ENCODE assay signal across 10 mouse cellular contexts in the genomic region with DNA sequence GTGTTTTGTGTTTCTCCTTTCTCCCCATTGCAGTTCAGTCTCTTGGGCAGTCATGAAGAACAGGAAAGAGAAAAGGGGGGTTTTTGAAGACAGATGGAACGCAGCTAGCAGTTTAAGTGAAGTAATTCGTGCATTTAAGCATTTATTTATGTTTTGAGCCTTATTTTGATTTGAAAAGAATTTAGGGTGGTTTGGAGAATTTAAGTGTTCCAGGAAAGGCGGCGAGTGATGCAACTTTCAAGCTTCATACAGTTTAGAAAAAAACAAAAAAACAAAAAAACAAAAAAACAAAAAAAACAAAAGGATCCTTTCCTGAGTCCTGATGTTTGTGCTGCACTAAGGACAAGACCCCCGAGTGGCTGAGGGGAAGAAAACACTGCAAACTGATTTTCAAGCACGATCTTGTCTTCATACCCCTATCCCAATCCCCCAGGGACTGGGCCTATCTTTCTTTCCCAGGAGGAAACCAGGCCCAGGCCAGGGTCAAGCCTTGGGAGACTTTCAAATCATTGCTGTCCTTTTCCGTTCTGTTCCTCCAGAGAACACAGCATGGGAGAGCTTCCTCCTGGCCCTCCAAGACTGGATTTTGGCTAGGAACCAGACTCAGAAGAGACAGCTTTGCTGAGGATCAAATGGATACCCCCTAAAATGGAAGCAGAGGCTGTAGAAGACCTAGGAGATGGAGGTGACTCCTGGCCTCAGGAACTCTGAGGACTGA. TPM values are rescaled to one million over a fixed set of nuclear protein-coding genes. Genes with fewer than 3 reads are reported as not detected.
A peak's percentile ranks its signal among the peaks of the same experiment; 100 is the strongest.
DNase-seq lines count a peak whose midpoint lies in the region; ATAC-seq and TF ChIP-seq lines count a peak whose summit lies in the region.
"Had no signal": no experiment of that assay in that cellular context is flagged by ENCODE, and none has a peak within 500 bp of the region (broad histone marks: within the 10 kb centered on the region; RNA-seq: fewer than 3 reads in every experiment).

No protein-coding gene starts in this region.

- H3K36me3 ChIP-seq in megakaryocyte, embryonic 14.5 days (replicated peaks; ENCODE audit: low read length), result peaks cover 32% of the 10 kb centered on the region
- H3K36me3 ChIP-seq in heart, embryonic 12.5 days, result no peaks in the 10 kb centered on the region
- no peaks in the 10 kb centered on the region for H3K36me3 ChIP-seq in kidney, embryonic 15.5 days
- H3K36me3 ChIP-seq in small intestine, adult 2 months (ENCODE audit: control insufficient read depth, insufficient read depth, low read length), result no peaks in the 10 kb centered on the region
- H3K36me3 ChIP-seq in forebrain, embryonic 13.5 days (ENCODE audit: poor library complexity, severe bottlenecking), result no peaks in the 10 kb centered on the region
- H3K36me3 ChIP-seq: neural tube, embryonic 12.5 days had no signal

- no peak for TF ChIP-seq CTCF in small intestine, adult 2 months (IDR thresholded peaks at IDR 0.05; ENCODE audit: extremely low read depth, insufficient read length, insufficient replicate concordance, low read depth, low read length)

- no peaks in the 10 kb centered on the region for H3K27me3 ChIP-seq in megakaryocyte, embryonic 14.5 days (replicated peaks)
- no peaks in the 10 kb centered on the region for H3K27me3 ChIP-seq in heart, embryonic 12.5 days (replicated peaks)
- no peaks in the 10 kb centered on the region for H3K27me3 ChIP-seq in kidney, embryonic 15.5 days
- H3K27me3 ChIP-seq in small intestine, adult 2 months (ENCODE audit: control insufficient read depth, insufficient read depth, low read length), result no peaks in the 10 kb centered on the region
- no peaks in the 10 kb centered on the region for H3K27me3 ChIP-seq in forebrain, embryonic 13.5 days
- H3K27me3 ChIP-seq: neural tube, embryonic 12.5 days had no signal

- H3K4me1 ChIP-seq in megakaryocyte, embryonic 14.5 days, result peaks cover 79% of the 10 kb centered on the region
- peaks cover 56% of the 10 kb centered on the region for H3K4me1 ChIP-seq in heart, embryonic 12.5 days (replicated peaks)
- peaks cover 50% of the 10 kb centered on the region for H3K4me1 ChIP-seq in kidney, embryonic 15.5 days
- peaks cover 22% of the 10 kb centered on the region for H3K4me1 ChIP-seq in small intestine, adult 2 months (ENCODE audit: control insufficient read depth, insufficient read depth, insufficient read length, low read length)
- peaks cover 5% of the 10 kb centered on the region for H3K4me1 ChIP-seq in forebrain, embryonic 13.5 days

- 64% methylated on average over 7 of the region's 7 CpGs for WGBS in heart, embryonic 12.5 days
- whole genome bisulfite sequencing in kidney, embryonic 15.5 days, result 74% methylated on average over 7 of the region's 7 CpGs
- WGBS in small intestine, adult 2 months, result 74% methylated on average over 7 of the region's 7 CpGs
- WGBS in forebrain, embryonic 13.5 days, result 84% methylated on average over 7 of the region's 7 CpGs

- H3K4me2 ChIP-seq in heart, embryonic 12.5 days, result no peak overlapping the region
- no peak overlapping the region for H3K4me2 ChIP-seq in kidney, embryonic 15.5 days
- no peak overlapping the region for H3K4me2 ChIP-seq in forebrain, embryonic 13.5 days
- H3K4me2 ChIP-seq: neural tube, embryonic 12.5 days had no signal

- ATAC-seq in megakaryocyte, adult 5-6 weeks (ENCODE audit: poor library complexity, severe bottlenecking), result no peak
- no peak for ATAC-seq in heart, embryonic 12.5 days (ENCODE audit: insufficient number of reproducible peaks, low FRiP score)
- ATAC-seq in kidney, embryonic 15.5 days (replicated peaks; ENCODE audit: low FRiP score), result no peak
- ATAC-seq in forebrain, embryonic 13.5 days, result no peak

- peaks cover 5% of the 10 kb centered on the region; the same call in 1 of the 2 replicates for H3K9me3 ChIP-seq in megakaryocyte, embryonic 14.5 days
- peaks cover 5% of the 10 kb centered on the region for H3K9me3 ChIP-seq in heart, embryonic 12.5 days (replicated peaks)
- peaks cover 4% of the 10 kb centered on the region for H3K9me3 ChIP-seq in kidney, embryonic 15.5 days (replicated peaks)
- H3K9me3 ChIP-seq in forebrain, embryonic 13.5 days (replicated peaks), result peaks cover 7% of the 10 kb centered on the region

- H3K9ac ChIP-seq in heart, embryonic 12.5 days, result no peak overlapping the region
- no peak overlapping the region for H3K9ac ChIP-seq in kidney, embryonic 15.5 days
- H3K9ac ChIP-seq in forebrain, embryonic 13.5 days, result no peak overlapping the region
- H3K9ac ChIP-seq: neural tube, embryonic 12.5 days had no signal

- H3K27ac ChIP-seq in heart, embryonic 12.5 days (ENCODE audit: poor library complexity, severe bottlenecking), result peak overlapping the region; percentile 77
- H3K27ac ChIP-seq in kidney, embryonic 15.5 days, result peak overlapping the region; percentile 66
- H3K27ac ChIP-seq in small intestine, adult 2 months (ENCODE audit: insufficient read depth, low read depth, low read length), result peak overlapping the region; percentile 81
- H3K27ac ChIP-seq in forebrain, embryonic 13.5 days, result no peak overlapping the region
- H3K27ac ChIP-seq: neural tube, embryonic 12.5 days had no signal

- DNase-seq in MN1 (ENCODE audit: low spot score), result no peak
- DNase-seq in urinary bladder, adult 18-20 months (ENCODE audit: low spot score in 2 of 2), result no peak

- no peak for TF ChIP-seq POLR2A in small intestine, adult 2 months (IDR thresholded peaks at IDR 0.05; ENCODE audit: low read depth, low read length)

- peak overlapping the region; percentile 91 for H3K4me3 ChIP-seq in megakaryocyte, embryonic 14.5 days (replicated peaks)
- H3K4me3 ChIP-seq in heart, embryonic 12.5 days, result no peak overlapping the region
- no peak overlapping the region for H3K4me3 ChIP-seq in kidney, embryonic 15.5 days (replicated peaks)
- no peak overlapping the region for H3K4me3 ChIP-seq in small intestine, adult 2 months (ENCODE audit: low read depth, low read length)
- H3K4me3 ChIP-seq in forebrain, embryonic 13.5 days, result no peak overlapping the region
- H3K4me3 ChIP-seq: neural tube, embryonic 12.5 days had no signal

RNA-seq across cellular contexts. Expression of a gene that starts 5.9 kb away (rescaled TPM):
- polyA plus RNA-seq in megakaryocyte, embryonic 14.5 days (2012; ENCODE audit: insufficient read depth, low replicate concordance), result 0.93 TPM in 1 of 2 replicates, not detected in the other
- not detected in 2 replicates for total RNA-seq in megakaryocyte, adult 5-6 weeks (2015)
- total RNA-seq in megakaryocyte, adult 5-6 weeks (2017), result 0.11 TPM in 1 of 2 replicates, not detected in the other
- polyA plus RNA-seq in heart, embryonic 12.5 days (2016; fragmentation: Nextera tagmentation; extraction: Ambion mirVana), result 1.7 and 3.0 TPM in 2 replicates
- polyA plus RNA-seq in kidney, embryonic 15.5 days (2015; fragmentation: Nextera tagmentation; extraction: Ambion mirVana), result 1.4 and 2.2 TPM in 2 replicates
- polyA plus RNA-seq in small intestine, adult 2 months (2012; rRNA removed), result 0.29 and 1.3 TPM in 2 replicates
- 1.4 and 2.2 TPM in 2 replicates for polyA plus RNA-seq in forebrain, embryonic 13.5 days (2015; fragmentation: Nextera tagmentation; extraction: Ambion mirVana)

RNA-seq across cellular contexts. Expression of a gene that starts 14.9 kb away (rescaled TPM):
- 725 and 2,302 TPM in 2 replicates for polyA plus RNA-seq in megakaryocyte, embryonic 14.5 days (2012; ENCODE audit: insufficient read depth, low replicate concordance)
- 667 and 741 TPM in 2 replicates for total RNA-seq in megakaryocyte, adult 5-6 weeks (2015)
- 334 and 340 TPM in 2 replicates for total RNA-seq in megakaryocyte, adult 5-6 weeks (2017)
- polyA plus RNA-seq in heart, embryonic 12.5 days (2016; fragmentation: Nextera tagmentation; extraction: Ambion mirVana), result 351 and 387 TPM in 2 replicates
- polyA plus RNA-seq in kidney, embryonic 15.5 days (2015; fragmentation: Nextera tagmentation; extraction: Ambion mirVana), result 246 and 251 TPM in 2 replicates
- 149 and 284 TPM in 2 replicates for polyA plus RNA-seq in small intestine, adult 2 months (2012; rRNA removed)
- polyA plus RNA-seq in forebrain, embryonic 13.5 days (2015; fragmentation: Nextera tagmentation; extraction: Ambion mirVana), result 52.9 and 55.8 TPM in 2 replicates

RNA-seq across cellular contexts. Expression of a gene that starts 33.1 kb away (rescaled TPM):
- 0.41 and 0.68 TPM in 2 replicates for polyA plus RNA-seq in megakaryocyte, embryonic 14.5 days (2012; ENCODE audit: insufficient read depth, low replicate concordance)
- total RNA-seq in megakaryocyte, adult 5-6 weeks (2015), result 0.20 and 1.9 TPM in 2 replicates
- 0.16 TPM in 1 of 2 replicates, not detected in the other for total RNA-seq in megakaryocyte, adult 5-6 weeks (2017)
- polyA plus RNA-seq in heart, embryonic 12.5 days (2016; fragmentation: Nextera tagmentation; extraction: Ambion mirVana), result 11.4 and 11.8 TPM in 2 replicates
- 45.0 and 46.0 TPM in 2 replicates for polyA plus RNA-seq in kidney, embryonic 15.5 days (2015; fragmentation: Nextera tagmentation; extraction: Ambion mirVana)
- polyA plus RNA-seq in small intestine, adult 2 months (2012; rRNA removed), result 145 and 516 TPM in 2 replicates
- 78.7 and 90.7 TPM in 2 replicates for polyA plus RNA-seq in forebrain, embryonic 13.5 days (2015; fragmentation: Nextera tagmentation; extraction: Ambion mirVana)

RNA-seq across cellular contexts. Expression of a gene that starts 39.6 kb away (rescaled TPM):
- not detected in 2 replicates for polyA plus RNA-seq in megakaryocyte, embryonic 14.5 days (2012; ENCODE audit: insufficient read depth, low replicate concordance)
- total RNA-seq in megakaryocyte, adult 5-6 weeks (2015), result 2.3 and 3.1 TPM in 2 replicates
- total RNA-seq in megakaryocyte, adult 5-6 weeks (2017), result 0.11 and 1.5 TPM in 2 replicates
- polyA plus RNA-seq in heart, embryonic 12.5 days (2016; fragmentation: Nextera tagmentation; extraction: Ambion mirVana), result 0.95 and 1.3 TPM in 2 replicates
- 0.73 and 1.1 TPM in 2 replicates for polyA plus RNA-seq in kidney, embryonic 15.5 days (2015; fragmentation: Nextera tagmentation; extraction: Ambion mirVana)
- 2.1 TPM in 2 replicates for polyA plus RNA-seq in small intestine, adult 2 months (2012; rRNA removed)
- polyA plus RNA-seq in forebrain, embryonic 13.5 days (2015; fragmentation: Nextera tagmentation; extraction: Ambion mirVana), result 0.21 and 0.23 TPM in 2 replicates

RNA-seq across cellular contexts. Expression of a gene that starts 41.0 kb away (rescaled TPM):
- not detected in 2 replicates for polyA plus RNA-seq in megakaryocyte, embryonic 14.5 days (2012; ENCODE audit: insufficient read depth, low replicate concordance)
- not detected in 2 replicates for total RNA-seq in megakaryocyte, adult 5-6 weeks (2015)
- total RNA-seq in megakaryocyte, adult 5-6 weeks (2017), result not detected in 2 replicates
- 0.24 and 0.33 TPM in 2 replicates for polyA plus RNA-seq in heart, embryonic 12.5 days (2016; fragmentation: Nextera tagmentation; extraction: Ambion mirVana)
- polyA plus RNA-seq in kidney, embryonic 15.5 days (2015; fragmentation: Nextera tagmentation; extraction: Ambion mirVana), result 0.57 and 0.59 TPM in 2 replicates
- polyA plus RNA-seq in small intestine, adult 2 months (2012; rRNA removed), result 0.35 and 1.0 TPM in 2 replicates
- polyA plus RNA-seq in forebrain, embryonic 13.5 days (2015; fragmentation: Nextera tagmentation; extraction: Ambion mirVana), result 0.11 and 0.14 TPM in 2 replicates
- polyA plus RNA-seq: embryonic facial prominence, embryonic 11.5 days had no signal
